Mouse (Mus musculus) gastrocnemius, postnatal 14 days (tissue): ENCODE data around the gene Nptx2. TPM values are rescaled to one million over a fixed set of nuclear protein-coding genes. Genes with fewer than 3 reads are reported as not detected.

Experiments used
- DNase-seq: peaks from one replicate; pipeline ENCODE4 v3.0.0; 2021; ENCODE audit warnings: mixed read lengths
- intact Hi-C: fragments of 180-260 bp; cut with DNase I; formaldehyde crosslinking; loops from one replicate; pipeline ENCODE4 v1.15.1; 2025; ENCODE audit warnings: low total_unique reads
- long read RNA-seq, 2 experiments: library from polyadenylated mRNA; stranded (forward); transcript quantifications; one replicate each; pipeline ENCODE4 v2.0.0; 2021
- total RNA-seq, 2 experiments: library from RNA; stranded (reverse); gene quantifications; 2 replicates each; pipeline ENCODE4 v1.2.3; 2021

The Nptx2 gene
- total RNA-seq: under 1 TPM; 0.09 to 0.21 TPM
- long read RNA-seq, experiment 1: 0 reads
- long read RNA-seq, experiment 2: 0 reads

DNA sequence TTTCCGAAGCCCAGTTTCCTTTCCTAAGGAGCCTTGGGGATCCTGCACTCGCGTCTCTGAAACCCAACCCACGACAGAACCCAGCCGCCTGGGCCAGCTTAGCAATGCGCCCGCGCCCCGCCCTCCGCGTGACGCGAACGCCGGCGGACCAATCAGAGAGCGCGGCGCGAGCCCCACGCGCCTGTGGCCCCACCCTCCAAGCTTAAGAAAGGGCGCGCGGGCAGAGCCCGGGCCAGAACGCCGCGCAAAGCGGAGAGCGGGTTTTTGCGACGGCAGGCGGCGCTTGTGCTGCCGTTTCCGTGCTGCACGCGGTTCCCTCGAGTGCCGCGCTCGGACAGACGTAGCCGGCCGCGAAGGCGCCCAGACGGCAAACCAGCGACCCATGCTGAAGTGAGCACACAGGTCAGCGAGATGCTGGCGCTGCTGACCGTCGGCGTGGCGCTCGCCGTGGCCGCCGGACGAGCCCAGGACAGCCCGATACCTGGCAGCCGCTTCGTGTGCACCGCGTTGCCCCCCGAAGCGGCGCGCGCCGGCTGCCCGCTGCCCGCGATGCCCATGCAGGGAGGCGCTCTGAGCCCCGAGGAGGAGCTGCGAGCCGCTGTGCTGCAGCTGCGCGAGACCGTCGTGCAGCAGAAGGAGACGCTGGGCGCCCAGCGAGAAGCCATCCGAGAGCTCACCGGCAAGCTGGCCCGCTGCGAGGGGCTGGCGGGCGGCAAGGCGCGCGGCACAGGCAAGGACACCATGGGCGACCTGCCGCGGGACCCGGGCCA, at the start of gene Nptx2:
Gene Nptx2 (plus strand): TSS at position 250 of the 770 bp plus-strand sequence.
- DNase-seq: peak; percentile 78
- intact Hi-C loops: no loop called here

- DNase-seq: no peak
- intact Hi-C loops: no loop called here
Measured at GRCm38 (mm10) chr5:144496481-144496880, 49.2 kb upstream of the Nptx2 start.

GRCm38 (mm10) chr5:144504239-144504638, 41.5 kb upstream of the Nptx2 start:
- no peak for DNase-seq
- intact Hi-C loops: no loop called here

DNA sequence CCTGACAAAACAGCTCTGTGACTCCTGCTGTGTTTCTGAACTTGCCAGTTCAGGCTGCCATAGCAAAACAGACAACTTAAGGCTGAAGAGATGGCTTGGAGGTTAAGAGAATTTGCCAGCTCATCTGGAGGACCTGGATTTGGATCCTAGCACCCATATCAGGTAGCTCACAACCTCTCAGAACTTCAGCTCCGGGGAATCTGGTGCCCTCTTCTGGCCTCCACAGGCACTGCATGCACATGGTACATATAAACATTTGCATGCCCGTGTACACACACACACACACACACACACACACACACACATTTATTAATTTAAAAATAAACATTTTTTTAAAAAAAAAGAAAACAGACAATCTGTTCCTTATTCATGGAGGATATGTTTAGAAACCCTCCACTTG, 40.0 kb upstream of the Nptx2 start:
- DNase-seq: no peak
- intact Hi-C loops: no loop called here

DNA sequence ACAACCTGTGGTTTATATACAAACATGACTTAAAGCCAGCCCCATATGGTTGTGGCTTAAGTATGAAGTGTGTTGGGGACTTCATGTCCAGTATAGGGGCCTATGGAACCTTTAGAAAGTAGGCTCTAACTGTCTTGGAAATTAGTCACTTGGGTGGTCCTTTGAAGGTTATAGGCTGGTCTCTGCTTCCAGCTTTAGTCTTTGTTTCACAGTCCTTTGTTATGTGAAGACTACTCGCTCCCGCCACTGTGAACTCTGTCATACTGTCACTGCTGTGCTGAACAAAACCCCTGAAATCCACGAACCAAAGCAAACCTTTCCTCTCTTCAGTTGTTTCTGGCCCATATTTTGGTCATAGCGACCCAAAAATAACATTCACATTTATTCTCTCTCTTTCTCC, 39.5 kb upstream of the Nptx2 start:
- no peak for DNase-seq
- intact Hi-C loops: no loop called here

DNA sequence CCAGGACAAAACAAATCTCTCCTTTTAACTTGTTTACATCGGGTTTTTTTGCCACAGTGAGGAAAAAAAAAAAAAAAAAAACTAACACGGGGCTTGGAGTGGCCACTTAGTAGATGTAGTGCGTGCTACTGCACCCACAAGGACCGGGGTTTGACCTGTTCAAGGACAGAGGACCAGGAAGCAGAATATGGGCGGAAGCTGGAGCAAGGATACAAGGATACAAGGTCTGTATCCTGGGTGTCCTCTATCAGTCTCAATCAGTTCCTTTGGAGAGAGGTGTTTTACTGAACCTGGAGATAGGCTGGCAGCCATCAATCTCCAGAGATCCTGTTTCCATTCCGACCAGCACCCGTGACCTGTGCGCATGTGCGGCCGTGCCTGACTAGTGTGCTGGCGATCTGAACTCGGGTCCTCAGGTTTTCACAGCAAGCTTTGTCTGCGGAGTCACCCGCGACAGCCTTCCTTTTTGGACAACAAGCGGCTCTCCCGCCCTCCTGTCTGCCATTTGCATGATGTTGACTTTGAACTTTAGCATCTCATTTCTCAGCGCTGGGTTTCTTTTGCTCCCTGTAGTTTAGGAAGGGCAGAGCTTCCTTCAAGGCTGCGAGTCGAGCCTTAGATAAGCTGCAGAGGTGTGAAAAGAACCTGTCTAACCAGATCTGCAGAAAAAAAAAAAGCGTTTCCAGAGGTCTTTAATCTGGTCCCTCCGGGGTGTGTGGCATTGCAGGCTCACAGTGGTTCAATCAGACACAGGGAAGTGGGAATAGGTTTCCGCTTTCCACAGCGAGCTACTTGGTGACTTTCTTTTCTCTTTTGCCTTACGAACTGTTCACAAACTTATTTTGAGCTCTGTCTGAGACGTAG, 38.8 kb upstream of the Nptx2 start:
- DNase-seq: no peak

DNA sequence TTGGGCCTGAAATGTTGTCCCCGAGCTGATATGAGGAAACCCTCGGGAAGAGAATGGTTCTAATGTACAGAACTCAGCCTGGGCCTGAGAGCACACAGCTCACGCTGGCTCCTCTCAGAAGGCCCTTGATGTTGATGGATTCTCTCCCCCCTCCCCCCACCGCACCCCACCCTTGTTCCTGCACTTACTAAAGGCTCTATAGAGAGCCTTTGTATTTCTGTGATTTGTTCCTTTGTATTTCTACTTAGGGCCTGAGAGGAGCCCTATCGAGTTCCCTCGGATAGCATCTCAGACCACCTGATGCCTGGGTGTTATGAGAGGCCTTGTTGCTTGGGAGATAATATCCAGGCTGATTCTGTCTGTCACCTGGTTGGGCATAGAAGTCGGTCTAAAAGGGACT, 36.3 kb upstream of the Nptx2 start:
- intact Hi-C loops: no loop called here
- no peak for DNase-seq

More for the DNA sequence above, 38.8 kb upstream of the Nptx2 start:
- intact Hi-C loops: no loop called here

- intact Hi-C loops: no loop called here
- DNase-seq: no peak
Measured at GRCm38 (mm10) chr5:144514738-144515137, 31.0 kb upstream of the Nptx2 start.

DNA sequence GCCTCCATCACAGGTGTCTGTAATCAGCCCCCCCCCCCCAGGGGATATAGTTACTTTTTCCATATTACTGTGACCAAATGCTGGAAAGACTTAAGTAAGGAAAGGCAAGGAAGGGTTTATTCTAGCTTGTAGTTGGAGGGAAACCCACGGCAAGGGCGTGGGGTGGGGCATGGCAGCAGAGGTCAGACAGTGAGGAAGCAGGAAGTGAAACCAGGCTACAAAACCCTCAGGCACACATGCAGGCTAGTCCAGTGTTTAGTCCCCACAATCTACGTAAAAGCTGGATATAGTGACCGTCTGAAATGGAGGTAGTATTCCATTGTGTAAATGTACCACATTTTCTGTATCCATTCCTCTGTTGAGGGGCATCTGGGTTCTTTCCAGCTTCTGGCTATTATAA, 30.5 kb upstream of the Nptx2 start:
- intact Hi-C loops: no loop called here
- DNase-seq: no peak

DNA sequence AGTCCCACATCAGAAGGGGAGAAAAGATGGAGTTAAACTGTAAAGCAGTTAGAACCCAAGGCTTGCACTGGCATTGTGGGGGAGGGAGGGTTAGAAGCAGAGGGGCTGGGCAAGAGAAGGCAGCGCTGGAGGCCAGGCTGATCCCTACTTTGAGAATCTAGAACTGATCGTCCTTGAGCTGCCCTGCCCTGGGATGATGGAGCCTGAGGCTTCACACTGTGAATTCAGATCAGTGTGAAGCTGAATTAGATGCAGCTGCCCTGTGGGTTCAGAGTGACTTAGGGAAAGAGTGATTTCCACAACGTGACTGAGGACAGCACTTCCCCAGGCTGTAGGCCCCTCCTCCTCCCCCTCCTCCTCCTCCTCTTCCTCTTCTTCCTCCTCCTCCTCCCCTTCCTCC, 25.6 kb upstream of the Nptx2 start:
- DNase-seq: no peak
- intact Hi-C loops: no loop called here

DNA sequence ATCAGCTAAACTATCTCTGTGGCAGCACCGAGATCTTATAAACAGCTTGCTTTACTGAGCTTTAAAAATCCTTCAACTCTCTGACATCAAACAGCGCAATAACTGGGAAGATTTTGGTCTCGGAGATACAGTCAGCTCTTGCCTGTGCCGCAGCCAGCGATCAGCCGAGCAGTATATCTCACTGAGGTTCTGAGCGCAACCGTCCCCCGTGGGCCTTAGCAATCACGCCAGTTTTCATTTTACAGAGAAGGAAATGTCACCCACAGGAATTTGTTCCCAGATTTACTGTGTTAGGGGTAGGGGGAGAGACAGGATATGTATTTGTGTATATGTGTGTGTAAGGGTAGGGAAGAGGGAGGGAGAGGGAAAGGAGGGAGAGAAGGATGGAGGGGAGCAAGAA, 20.9 kb upstream of the Nptx2 start:
- DNase-seq: no peak
- intact Hi-C loops: no loop called here

GRCm38 (mm10) chr5:144529123-144529522, 16.6 kb upstream of the Nptx2 start:
- intact Hi-C loops: no loop called here
- no peak for DNase-seq

DNA sequence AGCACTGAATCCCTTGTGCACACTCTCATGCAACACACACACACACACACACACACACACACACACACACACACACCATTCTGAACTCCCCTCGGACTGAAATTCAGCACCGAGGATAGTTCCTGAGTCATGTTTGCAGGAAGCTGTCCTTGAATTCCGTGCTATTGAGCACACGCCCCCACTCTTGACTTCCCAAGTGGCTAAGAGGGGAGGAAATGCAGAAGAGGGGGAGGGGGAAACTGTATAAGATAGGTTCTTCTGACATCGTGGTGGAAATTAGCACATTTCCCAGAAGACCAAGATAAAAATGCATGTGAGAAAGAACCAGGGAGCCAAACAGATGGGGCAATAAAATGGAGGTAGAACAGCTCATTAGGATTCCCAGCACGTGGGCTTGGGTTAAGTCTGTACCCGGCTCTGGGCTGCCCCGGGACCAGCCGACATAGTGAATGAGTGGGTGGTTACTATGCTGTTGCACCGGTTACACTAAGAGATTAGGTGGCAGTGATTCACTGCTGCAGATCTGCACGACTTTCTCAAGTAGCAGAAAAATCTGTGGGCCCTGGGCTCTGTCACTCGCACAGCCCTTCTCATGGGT, 2.9 kb upstream of the Nptx2 start:
- DNase-seq: no peak
- intact Hi-C loops: no loop called here

- intact Hi-C loops: no loop called here
- no peak for DNase-seq
Measured at GRCm38 (mm10) chr5:144546423-144546995, 807 bp downstream of the Nptx2 start.

GRCm38 (mm10) chr5:144547333-144547878, 1.7 kb downstream of the Nptx2 start:
- intact Hi-C loops: no loop called here
- DNase-seq: no peak

DNA sequence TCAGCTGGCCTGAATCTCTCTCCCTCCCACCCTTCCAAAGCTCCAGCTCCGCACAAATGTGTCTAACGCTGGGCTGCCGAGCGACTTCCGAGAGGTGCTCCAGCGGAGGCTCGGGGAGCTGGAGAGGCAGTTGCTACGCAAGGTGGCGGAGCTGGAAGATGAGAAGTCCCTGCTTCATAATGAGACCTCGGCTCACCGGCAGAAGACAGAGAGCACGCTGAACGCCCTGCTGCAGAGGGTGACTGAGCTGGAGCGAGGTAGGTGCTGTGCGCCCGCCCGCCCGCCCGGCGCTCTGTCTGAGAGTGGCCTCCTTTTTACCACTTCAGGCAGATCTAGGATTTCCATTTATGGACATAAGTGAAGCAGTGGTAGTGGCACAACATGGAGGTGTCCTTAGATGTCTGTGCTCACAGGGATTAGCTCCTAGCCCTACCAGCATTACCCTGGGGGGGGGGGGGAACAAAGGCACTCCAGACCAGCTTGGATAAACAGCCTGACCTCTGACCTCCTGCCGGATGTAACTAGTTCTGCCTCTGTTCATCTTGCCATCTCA, 2.5 kb downstream of the Nptx2 start:
- no peak for DNase-seq
- intact Hi-C loops: no loop called here

GRCm38 (mm10) chr5:144550003-144550402, 4.3 kb downstream of the Nptx2 start:
- no peak for DNase-seq
- intact Hi-C loops: no loop called here

DNA sequence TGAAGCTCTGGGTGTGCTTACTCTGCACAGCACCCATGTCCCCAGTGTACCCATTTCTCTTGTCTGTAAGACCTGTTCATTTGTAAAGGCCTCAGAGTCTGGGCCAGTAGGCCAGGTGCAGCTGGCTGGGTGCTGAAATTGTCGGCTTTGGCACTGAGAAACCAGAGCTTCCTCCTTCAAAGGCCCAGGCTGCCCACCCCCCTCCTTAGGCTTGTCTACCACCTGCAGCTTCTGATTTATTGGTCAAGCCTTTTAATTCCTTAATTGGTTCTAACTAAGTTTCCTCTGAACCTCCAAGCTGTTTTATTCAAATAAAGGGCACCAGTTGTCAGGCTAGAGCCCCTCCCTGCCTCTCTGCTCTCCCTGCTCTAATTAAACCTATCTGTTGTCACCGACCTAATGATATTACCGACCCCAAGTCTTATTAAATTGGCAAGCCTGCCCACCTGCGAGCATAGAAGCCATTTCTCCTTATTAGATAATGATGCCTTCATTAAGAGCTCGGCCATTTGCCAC, 5.0 kb downstream of the Nptx2 start:
- intact Hi-C loops: no loop called here
- DNase-seq: no peak

DNA sequence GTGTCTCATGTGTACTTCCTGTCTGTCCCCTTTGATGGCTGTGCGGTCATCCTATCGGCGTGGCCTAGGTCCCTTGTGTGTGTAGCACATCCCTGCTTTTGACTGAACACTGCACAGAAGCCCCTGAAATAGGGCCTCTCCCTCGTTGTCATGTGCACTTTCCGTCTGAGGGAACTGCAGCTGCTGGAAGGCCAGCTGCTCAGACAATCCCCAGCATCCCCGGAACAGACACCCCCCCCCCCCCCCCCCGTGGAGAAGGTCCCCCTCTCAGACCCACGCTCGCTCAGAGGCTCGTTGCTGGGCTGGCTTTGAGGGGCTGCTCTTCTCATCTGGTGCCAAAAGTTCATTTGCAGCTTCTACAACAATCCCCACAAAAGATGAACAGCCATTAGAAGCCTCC, 11.0 kb downstream of the Nptx2 start:
- intact Hi-C loops: no loop called here
- no peak for DNase-seq
